In genomic region chr16:94743853-94744501, GRCm38 (mm10) we compare ENCODE assay signal across 8 mouse cellular contexts.
DNase-seq lines count a peak whose midpoint lies in the region; ATAC-seq lines count a peak whose summit lies in the region.

No protein-coding gene starts in this region.

- DNase-seq in heart, adult 11 months: peak; percentile 93
- no peak for DNase-seq in heart, postnatal 36 days
- DNase-seq in c-Kit-positive CD71-positive TER-119-positive erythroid progenitor cells, embryonic 14.5 days (ENCODE audit: low spot score): peak; percentile 8

- peak overlapping the region; percentile 46 for H3K4me2 ChIP-seq in forebrain, embryonic 13.5 days
- peak overlapping the region; percentile 50 for H3K4me2 ChIP-seq in intestine, embryonic 15.5 days (replicated peaks)
- peak overlapping the region; percentile 52 for H3K4me2 ChIP-seq in limb, embryonic 12.5 days
- H3K4me2 ChIP-seq in midbrain, embryonic 13.5 days (replicated peaks): peak overlapping the region; percentile 35

- H3K9me3 ChIP-seq in forebrain, embryonic 13.5 days (replicated peaks): no peaks in the 10 kb centered on the region
- no peaks in the 10 kb centered on the region for H3K9me3 ChIP-seq in intestine, embryonic 15.5 days
- no peaks in the 10 kb centered on the region for H3K9me3 ChIP-seq in limb, embryonic 12.5 days
- no peaks in the 10 kb centered on the region for H3K9me3 ChIP-seq in midbrain, embryonic 13.5 days

- H3K27me3 ChIP-seq in forebrain, embryonic 13.5 days: no peaks in the 10 kb centered on the region
- H3K27me3 ChIP-seq in intestine, embryonic 15.5 days (replicated peaks): no peaks in the 10 kb centered on the region
- H3K27me3 ChIP-seq in limb, embryonic 12.5 days: no peaks in the 10 kb centered on the region; the same call in 1 of the 2 replicates
- no peaks in the 10 kb centered on the region for H3K27me3 ChIP-seq in midbrain, embryonic 13.5 days

- ATAC-seq in forebrain, embryonic 13.5 days: 0 out of 2 replicates have a peak, but pooled peaks have one; percentile 45
- peak; percentile 65; the same call in 1 of the 2 replicates for ATAC-seq in intestine, embryonic 15.5 days
- no peak; the same call in 1 of the 2 replicates for ATAC-seq in limb, embryonic 12.5 days (ENCODE audit: insufficient number of reproducible peaks, insufficient read depth, low FRiP score, low TSS enrichment, low read depth)
- no peak for ATAC-seq in midbrain, embryonic 13.5 days
- no peak for ATAC-seq in erythroblast, adult 5-6 weeks (replicated peaks; ENCODE audit: low FRiP score, poor library complexity, severe bottlenecking)

- no peaks in the 10 kb centered on the region for H3K36me3 ChIP-seq in forebrain, embryonic 13.5 days (ENCODE audit: poor library complexity, severe bottlenecking)
- no peaks in the 10 kb centered on the region for H3K36me3 ChIP-seq in intestine, embryonic 15.5 days
- H3K36me3 ChIP-seq in limb, embryonic 12.5 days: no peaks in the 10 kb centered on the region
- H3K36me3 ChIP-seq in midbrain, embryonic 13.5 days: no peaks in the 10 kb centered on the region

- intact Hi-C loops in heart, postnatal 36 days (cut with DNase I): no loop called here

- H3K4me1 ChIP-seq in forebrain, embryonic 13.5 days: 0 out of 2 replicates have a peak, but pooled peaks cover 8% of the 10 kb centered on the region
- no peaks in the 10 kb centered on the region for H3K4me1 ChIP-seq in intestine, embryonic 15.5 days (replicated peaks)
- peaks cover 12% of the 10 kb centered on the region for H3K4me1 ChIP-seq in limb, embryonic 12.5 days (replicated peaks)
- H3K4me1 ChIP-seq in midbrain, embryonic 13.5 days (replicated peaks): 0 out of 2 replicates have a peak, but pooled peaks cover 4% of the 10 kb centered on the region

- WGBS in forebrain, embryonic 13.5 days: 3% methylated on average over 11 of the region's 11 CpGs
- 4% methylated on average over 11 of the region's 11 CpGs for WGBS in intestine, embryonic 15.5 days
- 3% methylated on average over 11 of the region's 11 CpGs for WGBS in limb, embryonic 12.5 days
- 4% methylated on average over 11 of the region's 11 CpGs for WGBS in midbrain, embryonic 13.5 days

- no peak overlapping the region for H3K9ac ChIP-seq in forebrain, embryonic 13.5 days
- no peak overlapping the region for H3K9ac ChIP-seq in intestine, embryonic 15.5 days
- no peak overlapping the region; the same call in 1 of the 2 replicates for H3K9ac ChIP-seq in limb, embryonic 12.5 days (replicated peaks)
- no peak overlapping the region for H3K9ac ChIP-seq in midbrain, embryonic 13.5 days (replicated peaks)

- peak overlapping the region; percentile 17 for H3K4me3 ChIP-seq in forebrain, embryonic 13.5 days
- peak overlapping the region; percentile 16 for H3K4me3 ChIP-seq in intestine, embryonic 15.5 days (replicated peaks)
- H3K4me3 ChIP-seq in limb, embryonic 12.5 days (replicated peaks): peak overlapping the region; percentile 26
- H3K4me3 ChIP-seq in midbrain, embryonic 13.5 days (replicated peaks): peak overlapping the region; percentile 18

- H3K27ac ChIP-seq in forebrain, embryonic 13.5 days: no peak overlapping the region
- H3K27ac ChIP-seq in intestine, embryonic 15.5 days: no peak overlapping the region
- no peak overlapping the region for H3K27ac ChIP-seq in limb, embryonic 12.5 days
- H3K27ac ChIP-seq in midbrain, embryonic 13.5 days: no peak overlapping the region

Comparison
In these comparisons a context has a peak if more than half of its experiments do, and no peak if none do; other contexts are left out.
1. DNase-seq: peak in heart, adult 11 months (single experiment) and c-Kit-positive CD71-positive TER-119-positive erythroid progenitor cells, embryonic 14.5 days (single experiment); none in heart, postnatal 36 days (0 of 2).
2. ATAC-seq: peak in forebrain, embryonic 13.5 days (single experiment) and intestine, embryonic 15.5 days (single experiment); none in limb, embryonic 12.5 days (single experiment), midbrain, embryonic 13.5 days (single experiment) and erythroblast, adult 5-6 weeks (single experiment).
3. Peak in every context shown above with its lines, with median percentiles within 50 percentile points of each other: H3K4me2 ChIP-seq and H3K4me3 ChIP-seq.